Mouse (Mus musculus): ENCODE measurements around the gene Snx10. TPM values are rescaled to one million over a fixed set of nuclear protein-coding genes. Genes with fewer than 3 reads are reported as not detected.
A peak's percentile ranks its signal among the peaks of the same experiment; 100 is the strongest.

The Snx10 gene
- polyA plus RNA-seq, 1 experiment from 2014 or later: 41.9 TPM

DNA sequence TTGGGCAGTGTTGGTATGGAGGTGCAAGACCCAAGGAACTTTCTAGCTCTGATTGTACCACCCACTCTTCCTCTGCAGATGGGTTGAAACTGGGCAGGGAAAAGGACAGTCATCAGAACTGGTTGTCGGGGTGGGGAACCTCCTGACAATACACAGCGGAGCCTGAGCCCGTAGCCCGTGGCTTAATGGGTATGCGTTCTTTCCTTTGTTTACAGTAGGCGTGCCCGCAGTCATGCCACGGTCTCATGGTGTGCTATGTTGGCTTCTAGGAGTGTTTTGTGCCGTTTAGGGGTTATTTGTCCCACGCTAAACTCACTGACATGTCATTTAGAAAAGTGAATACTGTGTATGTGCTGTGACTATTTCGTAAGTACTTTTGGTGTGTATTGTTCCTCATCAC lies 90.0 kb downstream of the Snx10 start:
- H3K4me3 ChIP-seq: no peak overlapping the region
- no peak overlapping the region for H3K4me2 ChIP-seq (replicated peaks)
- no peak overlapping the region for H3K9ac ChIP-seq (replicated peaks)
- H3K36me3 ChIP-seq: no peaks in the 10 kb centered on the region
- no peak for ATAC-seq (ENCODE audit: low FRiP score, low read depth)
- WGBS: 76% methylated on average over 11 of the region's 11 CpGs
- no peaks in the 10 kb centered on the region for H3K9me3 ChIP-seq
- peak overlapping the region; percentile 90 for H3K27ac ChIP-seq (replicated peaks)
- H3K4me1 ChIP-seq: peaks cover 8% of the 10 kb centered on the region
- H3K27me3 ChIP-seq: peaks cover 5% of the 10 kb centered on the region

GRCm38 (mm10) chr6:51626843-51627242 lies 103.1 kb downstream of the Snx10 start:
- no peak for ATAC-seq (ENCODE audit: low FRiP score, low read depth)

DNA sequence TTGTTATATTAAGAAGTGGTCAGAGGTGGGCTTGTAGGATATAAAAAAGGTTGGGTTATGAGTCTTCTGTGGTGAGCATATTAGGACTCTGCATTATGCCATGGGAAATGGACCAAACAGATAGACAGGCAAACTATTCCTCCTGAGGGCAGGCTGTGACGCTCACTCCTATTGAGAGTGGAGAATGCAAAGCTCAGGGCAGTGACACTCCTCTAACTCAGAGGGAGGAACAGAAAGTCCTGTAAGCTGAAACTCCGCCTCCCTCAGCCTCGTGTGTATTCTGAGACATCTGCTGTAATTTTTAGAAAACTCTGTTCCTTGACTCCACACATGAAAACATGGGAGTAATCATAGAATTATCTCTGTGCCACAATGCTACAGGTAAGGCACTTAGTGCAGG lies 106.0 kb downstream of the Snx10 start:
- Histone ChIP-seq H3K4me1 (no peaks in the 10 kb centered on the region), H3K27ac (replicated peaks) (no peak overlapping the region), H3K4me3 (no peak overlapping the region), H3K36me3 (no peaks in the 10 kb centered on the region), H3K9ac (replicated peaks) (no peak overlapping the region), H3K27me3 (no peaks in the 10 kb centered on the region), H3K9me3 (no peaks in the 10 kb centered on the region), H3K4me2 (replicated peaks) (no peak overlapping the region)
- WGBS: 67% methylated on average over 3 of the region's 3 CpGs
- ATAC-seq (ENCODE audit: low FRiP score, low read depth): no peak

More at GRCm38 (mm10) chr6:51626843-51627242, 103.1 kb downstream of the Snx10 start:
- no peak overlapping the region for H3K27ac ChIP-seq (replicated peaks)
- no peaks in the 10 kb centered on the region for H3K4me1 ChIP-seq
- no peak overlapping the region for H3K4me3 ChIP-seq
- H3K36me3 ChIP-seq: no peaks in the 10 kb centered on the region
- WGBS: 85% methylated on average over 5 of the region's 5 CpGs
- no peaks in the 10 kb centered on the region for H3K27me3 ChIP-seq
- H3K4me2 ChIP-seq (replicated peaks): no peak overlapping the region
- no peak overlapping the region for H3K9ac ChIP-seq (replicated peaks)
- no peaks in the 10 kb centered on the region for H3K9me3 ChIP-seq

DNA sequence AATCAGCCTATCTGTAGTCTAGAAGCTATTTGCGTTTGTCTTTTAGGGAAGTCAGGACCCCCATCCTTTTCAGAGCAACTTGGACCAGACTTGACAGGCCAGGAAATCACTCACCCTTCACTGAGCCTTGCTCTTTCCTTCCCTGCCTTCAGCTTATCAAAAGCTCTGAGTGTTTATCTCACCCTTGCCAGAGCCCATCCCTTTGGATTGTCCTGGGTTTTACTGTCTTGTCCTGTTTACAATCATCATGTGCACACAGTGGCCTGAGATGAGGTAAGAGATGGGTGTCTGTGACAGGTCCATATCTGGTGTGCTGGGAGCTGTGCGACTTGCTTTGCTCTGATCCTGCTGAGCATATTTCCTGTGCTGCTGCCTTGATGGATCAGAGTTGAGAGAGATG lies 106.5 kb downstream of the Snx10 start:
- H3K27me3 ChIP-seq: no peaks in the 10 kb centered on the region
- no peak overlapping the region for H3K4me3 ChIP-seq
- no peak overlapping the region for H3K9ac ChIP-seq (replicated peaks)
- WGBS: 84% methylated on average over 2 of the region's 2 CpGs
- no peaks in the 10 kb centered on the region for H3K36me3 ChIP-seq
- no peak overlapping the region for H3K4me2 ChIP-seq (replicated peaks)
- H3K9me3 ChIP-seq: no peaks in the 10 kb centered on the region
- ATAC-seq (ENCODE audit: low FRiP score, low read depth): no peak
- no peak overlapping the region for H3K27ac ChIP-seq (replicated peaks)
- no peaks in the 10 kb centered on the region for H3K4me1 ChIP-seq

DNA sequence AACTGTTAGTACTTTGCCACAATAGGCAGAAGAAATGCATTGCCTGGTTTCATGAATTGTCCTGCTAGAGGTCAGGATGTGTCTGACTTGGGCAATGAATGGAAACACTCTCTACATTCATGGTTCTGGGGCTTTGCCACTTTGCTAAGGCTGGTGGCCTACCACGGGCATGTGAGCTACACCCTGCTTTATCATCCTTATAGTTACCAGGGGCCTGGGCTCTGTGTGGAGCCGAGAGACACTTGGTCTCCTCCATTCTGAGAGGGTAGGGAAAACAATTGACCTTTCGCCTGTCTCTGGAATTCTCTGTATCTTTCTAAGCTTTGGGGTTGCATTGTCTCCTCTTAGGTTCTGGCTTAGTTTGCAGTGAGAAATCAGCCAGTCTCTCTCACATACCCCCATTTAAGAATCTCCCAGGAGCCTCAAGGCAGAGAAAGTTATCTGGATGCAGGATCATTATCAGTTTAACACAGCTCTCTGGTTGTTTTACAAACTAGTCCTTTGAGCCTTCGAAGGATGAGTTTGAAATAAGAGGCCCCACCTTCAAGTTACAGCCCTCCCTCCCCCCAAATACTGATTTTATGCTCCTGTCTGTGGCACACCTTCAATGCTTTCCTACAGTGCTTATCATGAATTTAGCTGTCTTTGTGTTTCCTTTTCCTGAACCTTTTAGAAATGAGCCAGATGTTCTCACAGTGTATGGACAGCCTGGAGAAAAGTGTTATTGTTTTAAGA lies 109.4 kb downstream of the Snx10 start:
- H3K27ac ChIP-seq (replicated peaks): 0 out of 2 replicates have a peak overlapping the region, but pooled peaks have one; percentile 8
- no peaks in the 10 kb centered on the region for H3K4me1 ChIP-seq
- no peak overlapping the region for H3K9ac ChIP-seq (replicated peaks)
- H3K27me3 ChIP-seq: no peaks in the 10 kb centered on the region
- no peak overlapping the region for H3K4me3 ChIP-seq
- H3K36me3 ChIP-seq: no peaks in the 10 kb centered on the region
- 78% methylated on average over 4 of the region's 4 CpGs for WGBS
- ATAC-seq (ENCODE audit: low FRiP score, low read depth): no peak
- H3K9me3 ChIP-seq: no peaks in the 10 kb centered on the region
- H3K4me2 ChIP-seq (replicated peaks): no peak overlapping the region

- H3K4me3 ChIP-seq: no peak overlapping the region
- no peaks in the 10 kb centered on the region for H3K4me1 ChIP-seq
- no peak overlapping the region for H3K27ac ChIP-seq (replicated peaks)
- no peak overlapping the region for H3K9ac ChIP-seq (replicated peaks)
- H3K9me3 ChIP-seq: no peaks in the 10 kb centered on the region
- no peaks in the 10 kb centered on the region for H3K36me3 ChIP-seq
- no peaks in the 10 kb centered on the region for H3K27me3 ChIP-seq
- 76% methylated on average over 8 of the region's 8 CpGs for WGBS
- no peak for ATAC-seq (ENCODE audit: low FRiP score, low read depth)
- H3K4me2 ChIP-seq (replicated peaks): no peak overlapping the region
These were observed 110.1 kb downstream of the Snx10 start for GRCm38 (mm10) chr6:51633663-51634362.

DNA sequence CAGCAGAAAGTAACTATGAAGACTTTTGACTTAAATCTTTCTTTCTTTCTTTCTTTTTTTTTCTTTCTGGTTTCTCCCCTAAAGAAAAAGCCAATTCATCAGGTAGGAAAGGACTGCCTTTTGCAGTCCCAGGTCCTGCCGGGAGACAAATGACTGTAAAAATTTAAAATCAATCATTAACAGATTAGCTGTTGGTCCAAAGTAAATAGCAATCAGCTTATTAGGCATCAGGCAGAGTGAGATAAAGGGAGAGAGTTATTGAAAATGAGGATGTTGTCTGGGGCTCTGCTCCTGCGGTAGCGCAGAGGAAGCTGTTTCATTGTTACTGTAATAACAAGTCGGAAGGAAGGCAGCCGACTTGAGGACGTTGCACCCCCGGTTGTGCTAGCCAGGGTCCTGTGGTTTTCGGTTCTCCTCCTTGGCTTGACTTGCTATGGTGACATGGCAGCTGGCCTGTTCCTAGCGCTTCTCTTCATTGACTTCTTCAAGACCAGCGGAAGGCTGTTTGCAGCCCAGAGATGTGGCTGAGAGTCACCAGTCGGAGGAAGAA lies 112.4 kb downstream of the Snx10 start:
- Histone ChIP-seq H3K4me1 (peaks cover 3% of the 10 kb centered on the region; the same call in 1 of the 2 replicates), H3K9ac (replicated peaks) (no peak overlapping the region), H3K9me3 (no peaks in the 10 kb centered on the region), H3K36me3 (no peaks in the 10 kb centered on the region), H3K4me2 (replicated peaks) (no peak overlapping the region), H3K27me3 (no peaks in the 10 kb centered on the region), H3K4me3 (no peak overlapping the region), H3K27ac (replicated peaks) (no peak overlapping the region)
- ATAC-seq (ENCODE audit: low FRiP score, low read depth): no peak
- 79% methylated on average over 11 of the region's 11 CpGs for WGBS

Small RNA genes lying within 50 kb of the gene (microRNA-seq; reads per million reads assigned to microRNA genes)
- not detected for gene Gm22914

Other genes starting within 250 kb of the Snx10 start
- 5.4 and 5.9 TPM in 2 replicates for gene Nfe2l3, start 91.2 kb upstream of the Snx10 start, polyA plus RNA-seq (2016; fragmentation: Nextera tagmentation; extraction: Ambion mirVana)
- gene Hnrnpa2b1, start 54.0 kb upstream of the Snx10 start, polyA plus RNA-seq (2016; fragmentation: Nextera tagmentation; extraction: Ambion mirVana): 2,441 and 2,661 TPM in 2 replicates
- gene Cbx3, start 53.5 kb upstream of the Snx10 start, polyA plus RNA-seq (2016; fragmentation: Nextera tagmentation; extraction: Ambion mirVana): 615 and 674 TPM in 2 replicates

All from midbrain, embryonic 12.5 days (tissue).